Mouse (Mus musculus) liver, embryonic 11.5 days (tissue): Measurements from ENCODE around the gene Prkaa1. TPM values are rescaled to one million over a fixed set of nuclear protein-coding genes. Genes with fewer than 3 reads are reported as not detected.
"Not testable (repeated sequence)": the region's sequence is repeated elsewhere in the genome, so short reads cannot be mapped to it uniquely, and the experiment has no call there.

Experiments used
- ATAC-seq: fragments of 200-750 bp; cut with Nextera tagmentation; replicated peaks from 2 replicates; pipeline ENCODE4 v1.8.0; 2017; ENCODE audit warnings: moderate number of reproducible peaks, mild to moderate bottlenecking, moderate TSS enrichment, moderate library complexity; ENCODE audit not compliant: low FRiP score
- DNase-seq: peaks from one replicate; pipeline ENCODE4 v3.0.0-alpha.2; 2017; ENCODE audit warnings: low spot score
- H3K27ac ChIP-seq: fragments of 300-500 bp; sonication (generic); 2 replicates; pipeline ENCODE4 v1.5.1; 2014; ENCODE audit warnings: mild to moderate bottlenecking, low read depth, low read length, control low read depth
- H3K27me3 ChIP-seq: fragments of 300-500 bp; sonication (generic); replicated peaks from 2 replicates; pipeline ENCODE4 v1.6.1; 2014; ENCODE audit warnings: low read length, mixed read lengths; ENCODE audit not compliant: control insufficient read depth, insufficient read depth
- H3K36me3 ChIP-seq: fragments of 300-500 bp; sonication (generic); 2 replicates; pipeline ENCODE4 v1.6.1; 2014; ENCODE audit warnings: mild to moderate bottlenecking, low read length, moderate library complexity, mixed read lengths; ENCODE audit not compliant: control insufficient read depth, insufficient read depth
- H3K4me1 ChIP-seq: fragments of 300-500 bp; sonication (generic); replicated peaks from 2 replicates; pipeline ENCODE4 v1.6.1; 2014; ENCODE audit warnings: low read length, mixed read lengths; ENCODE audit not compliant: control insufficient read depth, insufficient read depth
- H3K4me2 ChIP-seq: fragments of 300-500 bp; sonication (generic); 2 replicates; pipeline ENCODE4 v1.6.1; 2014; ENCODE audit warnings: mild to moderate bottlenecking, control low read depth, moderate library complexity
- H3K4me3 ChIP-seq: fragments of 300-500 bp; sonication (generic); 2 replicates; pipeline ENCODE4 v1.5.1; 2014; ENCODE audit warnings: low read depth, low read length, control low read depth
- H3K9ac ChIP-seq: fragments of 300-500 bp; sonication (generic); 2 replicates; pipeline ENCODE4 v1.6.1; 2014; ENCODE audit warnings: low read depth, low read length, control low read depth
- H3K9me3 ChIP-seq: fragments of 300-500 bp; sonication (generic); 2 replicates; pipeline ENCODE4 v1.6.1; 2016; ENCODE audit warnings: low read length, inconsistent platforms, mixed read lengths; ENCODE audit not compliant: control insufficient read depth
- WGBS: fragments of 180-500 bp; shearing (Covaris S2); extraction: QIAGEN DNeasy Blood & Tissue Kit; methylation state at CpG from one replicate; pipeline ENCODE4 v1.1.7; 2014; 5-methylcytosine and 5-hydroxymethylcytosine counted together
- polyA plus RNA-seq: library from polyadenylated mRNA; unstranded; fragments of >200 nt; fragmentation: Nextera tagmentation; extraction: Ambion mirVana; gene quantifications from 2 replicates; pipeline ENCODE4 v1.2.1, GENCODE M21; 2014

The Prkaa1 gene
- polyA plus RNA-seq, 1 experiment from 2014 or later, result 36.2 TPM

GRCm38 (mm10) chr15:5126456-5126855, 17.2 kb upstream of the Prkaa1 start:
- Histone ChIP-seq H3K36me3 (peaks cover 17% of the 10 kb centered on the region), H3K9me3 (no peaks in the 10 kb centered on the region), H3K4me2 (no peak overlapping the region), H3K27ac (no peak overlapping the region), H3K4me3 (no peak overlapping the region), H3K4me1 (peaks cover 8% of the 10 kb centered on the region; the same call in 1 of the 2 replicates), H3K27me3 (no peaks in the 10 kb centered on the region), H3K9ac (no peak overlapping the region)
- WGBS, result 68% methylated on average over 4 of the region's 4 CpGs
- DNase-seq (no peak), ATAC-seq (no peak)

GRCm38 (mm10) chr15:5127487-5127886, 16.2 kb upstream of the Prkaa1 start:
- Histone ChIP-seq H3K36me3 (peaks cover 10% of the 10 kb centered on the region), H3K4me2 (no peak overlapping the region), H3K9me3 (no peaks in the 10 kb centered on the region), H3K27me3 (no peaks in the 10 kb centered on the region), H3K4me1 (peaks cover 8% of the 10 kb centered on the region; the same call in 1 of the 2 replicates), H3K9ac (no peak overlapping the region), H3K27ac (no peak overlapping the region), H3K4me3 (no peak overlapping the region)
- DNase-seq, result no peak
- ATAC-seq, result no peak
- 73% methylated on average over 2 of the region's 2 CpGs for WGBS

GRCm38 (mm10) chr15:5128176-5128940, 15.3 kb upstream of the Prkaa1 start:
- DNase-seq (no peak), ATAC-seq (no peak)
- H3K27ac ChIP-seq, result no peak overlapping the region
- no peaks in the 10 kb centered on the region for H3K9me3 ChIP-seq
- no peak overlapping the region for H3K9ac ChIP-seq
- H3K4me3 ChIP-seq, result no peak overlapping the region
- peaks cover 8% of the 10 kb centered on the region for H3K36me3 ChIP-seq
- H3K4me1 ChIP-seq, result peaks cover 8% of the 10 kb centered on the region; the same call in 1 of the 2 replicates
- no peak overlapping the region for H3K4me2 ChIP-seq
- 40% methylated on average over 5 of the region's 5 CpGs for WGBS
- no peaks in the 10 kb centered on the region for H3K27me3 ChIP-seq

GRCm38 (mm10) chr15:5129111-5129805, 14.4 kb upstream of the Prkaa1 start:
- no peak for ATAC-seq
- DNase-seq, result no peak
- Histone ChIP-seq H3K4me1 (peaks cover 8% of the 10 kb centered on the region; the same call in 1 of the 2 replicates), H3K9ac (no peak overlapping the region), H3K27me3 (no peaks in the 10 kb centered on the region), H3K4me2 (no peak overlapping the region), H3K27ac (no peak overlapping the region), H3K4me3 (no peak overlapping the region), H3K9me3 (no peaks in the 10 kb centered on the region), H3K36me3 (peaks cover 5% of the 10 kb centered on the region)
- WGBS, result 87% methylated on average over 12 of the region's 12 CpGs

GRCm38 (mm10) chr15:5130887-5131668, 12.6 kb upstream of the Prkaa1 start:
- H3K4me2 ChIP-seq, result peak overlapping the region; percentile 49
- H3K27me3 ChIP-seq, H3K4me1 ChIP-seq, H3K9ac ChIP-seq, H3K36me3 ChIP-seq, H3K9me3 ChIP-seq, H3K4me3 ChIP-seq, DNase-seq: not testable (repeated sequence)
- peak overlapping the region; percentile 6; the same call in 1 of the 2 replicates for H3K27ac ChIP-seq
- 55% methylated on average over 14 of the region's 14 CpGs for WGBS
- ATAC-seq, result peak; percentile 48; the same call in 1 of the 2 replicates

- Histone ChIP-seq H3K27ac (no peak overlapping the region), H3K4me3 (no peak overlapping the region), H3K36me3 (no peaks in the 10 kb centered on the region), H3K4me1 (peaks cover 13% of the 10 kb centered on the region), H3K9ac (no peak overlapping the region), H3K4me2 (no peak overlapping the region), H3K9me3 (no peaks in the 10 kb centered on the region), H3K27me3 (no peaks in the 10 kb centered on the region)
- ATAC-seq (no peak), DNase-seq (no peak)
- WGBS, result 65% methylated on average over 3 of the region's 3 CpGs
Measured at GRCm38 (mm10) chr15:5133301-5133700, 10.4 kb upstream of the Prkaa1 start.

GRCm38 (mm10) chr15:5134179-5134578, 9.5 kb upstream of the Prkaa1 start:
- H3K4me2 ChIP-seq, result no peak overlapping the region
- no peak overlapping the region for H3K27ac ChIP-seq
- no peak for DNase-seq
- WGBS, result 72% methylated on average over 3 of the region's 3 CpGs
- ATAC-seq, result no peak
- no peaks in the 10 kb centered on the region for H3K27me3 ChIP-seq
- no peaks in the 10 kb centered on the region for H3K9me3 ChIP-seq
- H3K4me1 ChIP-seq, result peaks cover 12% of the 10 kb centered on the region
- no peak overlapping the region for H3K4me3 ChIP-seq
- no peaks in the 10 kb centered on the region for H3K36me3 ChIP-seq
- H3K9ac ChIP-seq, result no peak overlapping the region

GRCm38 (mm10) chr15:5134945-5135483, 8.6 kb upstream of the Prkaa1 start:
- Histone ChIP-seq H3K4me1 (peaks cover 15% of the 10 kb centered on the region), H3K4me2 (no peak overlapping the region)

More at GRCm38 (mm10) chr15:5134945-5135483, 8.6 kb upstream of the Prkaa1 start:
- 65% methylated on average over 8 of the region's 8 CpGs for WGBS
- Histone ChIP-seq H3K4me3 (no peak overlapping the region), H3K27me3 (no peaks in the 10 kb centered on the region), H3K36me3 (no peaks in the 10 kb centered on the region), H3K27ac (no peak overlapping the region; the same call in 1 of the 2 replicates), H3K9me3 (no peaks in the 10 kb centered on the region), H3K9ac (no peak overlapping the region)
- DNase-seq (no peak), ATAC-seq (no peak)
